Mouse (Mus musculus): ENCODE measurements around the gene Aif1l. TPM values are rescaled to one million over a fixed set of nuclear protein-coding genes. Genes with fewer than 3 reads are reported as not detected.

Gene Aif1l
- total RNA-seq, 1 experiment from 2014 or later, result 11.0 TPM

DNA sequence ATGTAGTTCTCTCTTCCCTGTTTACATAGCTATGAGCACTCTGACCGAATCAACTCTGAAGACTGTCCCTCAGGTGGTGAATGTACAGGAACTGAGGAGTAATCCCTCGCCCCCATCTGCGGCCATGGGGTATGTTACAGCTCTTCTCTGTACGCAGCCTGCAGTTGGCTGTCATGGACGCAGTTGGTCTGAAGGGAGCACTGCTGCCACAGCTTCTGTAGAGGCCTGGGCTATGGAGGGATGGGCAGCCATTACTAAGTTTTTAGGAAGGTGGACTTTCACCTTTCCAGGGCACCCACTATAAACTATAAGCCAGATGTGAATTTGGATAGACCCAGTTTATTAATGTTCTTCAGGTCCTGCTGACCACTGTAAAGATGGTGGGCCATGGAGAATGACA, 70.3 kb downstream of the Aif1l start:
- no peak for DNase-seq

Other genes with a start within 250 kb of the Aif1l start
- not detected in 2 replicates for gene Qrfp, start 139.6 kb upstream of the Aif1l start, total RNA-seq (2021)
- gene Fibcd1, start 104.1 kb upstream of the Aif1l start, total RNA-seq (2021), result 0.06 TPM in 1 of 2 replicates, not detected in the other
- 12.8 and 15.9 TPM in 2 replicates for gene Lamc3, start 62.8 kb upstream of the Aif1l start, total RNA-seq (2021)
- gene Nup214, start 24.3 kb downstream of the Aif1l start, total RNA-seq (2021), result 73.5 and 77.2 TPM in 2 replicates
- gene Fam78a, start 134.7 kb downstream of the Aif1l start, total RNA-seq (2021), result 8.9 and 12.1 TPM in 2 replicates
- 6.9 TPM in 2 replicates for gene Plpp7, start 145.4 kb downstream of the Aif1l start, total RNA-seq (2021)
- gene Prrc2b, start 200.9 kb downstream of the Aif1l start, total RNA-seq (2021), result 112 and 128 TPM in 2 replicates